Mouse (Mus musculus): ENCODE results near the gene Syap1. TPM values are rescaled to one million over a fixed set of nuclear protein-coding genes. Genes with fewer than 3 reads are reported as not detected.
A peak's percentile ranks its signal among the peaks of the same experiment; 100 is the strongest.
"Not testable (repeated sequence)": the region's sequence is repeated elsewhere in the genome, so short reads cannot be mapped to it uniquely, and the experiment has no call there.

The Syap1 gene
- total RNA-seq, 1 experiment from 2014 or later = 85.3 TPM

DNA sequence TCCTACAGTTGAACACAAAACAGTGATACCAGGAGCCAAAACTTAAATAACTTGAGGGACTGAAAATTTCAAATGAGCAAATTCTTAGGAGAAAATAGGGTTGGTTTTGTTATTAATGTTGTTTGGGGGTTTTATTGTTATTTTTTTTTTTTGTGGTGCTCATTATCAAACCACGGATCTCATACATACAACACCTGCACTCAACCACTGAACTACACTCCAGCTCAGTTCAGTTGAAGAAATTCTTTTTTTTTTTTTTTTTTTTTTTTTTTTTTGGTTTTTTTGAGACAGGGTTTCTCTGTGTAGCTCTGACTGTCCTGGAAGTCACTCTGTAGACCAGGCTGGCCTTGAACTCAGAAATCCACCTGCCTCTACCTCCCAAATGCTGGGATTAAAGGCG, 57.9 kb downstream of the Syap1 start:
- DNase-seq = not testable (repeated sequence)

- DNase-seq = peak; percentile 20
These were observed 58.5 kb downstream of the Syap1 start for GRCm38 (mm10) chrX:162829741-162830140.

GRCm38 (mm10) chrX:162829203-162829708, 59.0 kb downstream of the Syap1 start, which contains the start of gene Txlng:
Gene Txlng, minus strand, starts transcription at chrX:162829454.
- DNase-seq = peak; percentile 96

- peak; percentile 11 for DNase-seq
These were observed 59.5 kb downstream of the Syap1 start for GRCm38 (mm10) chrX:162828783-162829182.

GRCm38 (mm10) chrX:162828016-162828415, 60.2 kb downstream of the Syap1 start:
- peak; percentile 8 for DNase-seq

Small RNA genes lying within 50 kb of the gene (microRNA-seq; reads per million reads assigned to microRNA genes)
- 0 reads per million in 2 experiments for gene Mir3473a

Other genes starting within 250 kb of the Syap1 start
- 2.6 and 3.8 TPM in 2 replicates for gene Reps2, start 244.8 kb downstream of the Syap1 start, total RNA-seq (2021)
- 168 and 178 TPM in 2 replicates for gene Rbbp7, start 128.0 kb downstream of the Syap1 start, total RNA-seq (2021)
- gene Txlng, start 59.0 kb downstream of the Syap1 start, total RNA-seq (2021) = 24.7 and 25.8 TPM in 2 replicates
- 63.2 and 65.5 TPM in 2 replicates for gene Ctps2, start 12.8 kb upstream of the Syap1 start, total RNA-seq (2021)
- 0.82 TPM in 1 of 2 replicates, not detected in the other for gene S100g, start 76.2 kb upstream of the Syap1 start, total RNA-seq (2021)